Mouse (Mus musculus) cortical plate, adult 2 months (tissue): ENCODE measurements around the gene Dnpep.

Experiments
- CTCF ChIP-seq: fragments of 200-500 bp; IDR thresholded peaks from 2 replicates; pipeline ENCODE4 v1.5.1; 2011; ENCODE audit warnings: mild to moderate bottlenecking, control low read depth, low read length; ENCODE audit not compliant: insufficient read depth; ENCODE audit errors: extremely low read depth
- POLR2A ChIP-seq: fragments of 200-500 bp; IDR thresholded peaks from 2 replicates; pipeline ENCODE4 v1.6.1; 2011; ENCODE audit warnings: mild to moderate bottlenecking, low read length, control low read depth; ENCODE audit not compliant: insufficient read depth; ENCODE audit errors: extremely low read depth

DNA sequence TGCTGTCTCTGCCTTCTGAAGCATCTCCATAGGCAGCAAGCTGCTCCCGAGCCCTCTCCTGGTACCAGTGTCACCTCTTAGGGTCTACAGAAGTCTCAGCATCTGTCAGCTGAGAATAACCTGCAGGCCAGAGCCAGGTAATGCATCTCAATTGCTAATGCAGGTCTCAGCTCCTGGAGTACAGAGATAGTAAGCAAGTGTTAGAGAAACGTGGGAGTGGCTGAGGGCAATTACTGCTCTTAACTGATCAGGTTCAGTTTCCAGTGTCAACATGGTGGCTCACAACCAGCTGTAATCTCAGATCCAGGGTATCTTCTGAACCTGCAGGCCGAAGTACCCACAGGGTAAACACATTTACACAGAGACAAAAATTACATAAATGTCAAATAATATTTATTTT, 18.7 kb upstream of the Dnpep start:
- TF ChIP-seq CTCF: no peak
- no peak for TF ChIP-seq POLR2A
